Mouse (Mus musculus): ENCODE results near the gene Opcml.

DNA sequence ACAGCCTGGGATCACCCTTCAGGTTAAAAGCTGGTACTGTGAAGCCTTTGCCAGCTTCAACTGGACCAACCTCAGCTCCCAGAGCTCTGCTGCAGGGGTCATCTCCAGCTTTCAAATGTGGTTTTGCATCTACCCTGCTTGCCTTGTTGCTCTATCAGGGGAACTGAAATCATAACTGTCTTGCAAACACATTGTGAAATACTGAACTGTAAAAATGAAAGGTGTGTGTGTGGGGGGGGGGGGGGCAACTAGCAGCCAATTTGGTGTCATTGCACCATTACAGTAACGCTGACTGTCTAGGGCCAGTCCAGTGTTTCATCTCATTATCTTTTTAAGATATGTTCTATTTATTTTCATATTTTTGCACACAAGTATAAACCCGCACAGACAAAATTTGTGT lies 305.6 kb downstream of the Opcml start:
- no peak for TF ChIP-seq CTCF (IDR thresholded peaks at IDR 0.05; ENCODE audit: borderline replicate concordance, insufficient read depth, low read depth, low read length)
- no peak for TF ChIP-seq POLR2A (IDR thresholded peaks at IDR 0.05; ENCODE audit: borderline replicate concordance, insufficient read depth, low read length)

All from cerebellum, adult 2 months (tissue).